Mouse (Mus musculus) yolk sac, embryonic 10.5 days (tissue): ENCODE results near the gene Nbl1.

Source experiments
- DNase-seq: peaks from one replicate; pipeline ENCODE4 v3.0.0-alpha.2; 2017; ENCODE audit warnings: low spot score

Nbl1 gene

DNA sequence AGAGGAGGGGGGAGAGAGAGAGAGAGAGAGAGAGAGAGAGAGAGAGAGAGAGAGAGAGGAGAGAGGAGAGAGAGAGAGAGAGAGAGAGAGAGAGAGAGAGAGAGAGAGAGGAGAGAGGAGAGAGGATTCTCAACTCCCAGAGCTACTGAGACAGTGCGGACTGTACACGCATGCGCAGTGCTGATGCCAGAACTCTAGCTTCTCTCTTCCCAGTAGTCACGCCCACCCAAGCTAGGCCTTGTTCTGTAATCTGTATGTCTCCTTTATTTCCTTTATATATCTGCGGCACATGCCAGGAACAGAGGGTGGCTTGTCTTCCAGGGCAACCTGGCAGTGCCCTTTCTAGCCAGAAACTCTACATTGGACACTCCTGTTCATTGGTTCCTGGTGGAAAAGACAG, 28.0 kb downstream of the Nbl1 start:
- no peak for DNase-seq

DNA sequence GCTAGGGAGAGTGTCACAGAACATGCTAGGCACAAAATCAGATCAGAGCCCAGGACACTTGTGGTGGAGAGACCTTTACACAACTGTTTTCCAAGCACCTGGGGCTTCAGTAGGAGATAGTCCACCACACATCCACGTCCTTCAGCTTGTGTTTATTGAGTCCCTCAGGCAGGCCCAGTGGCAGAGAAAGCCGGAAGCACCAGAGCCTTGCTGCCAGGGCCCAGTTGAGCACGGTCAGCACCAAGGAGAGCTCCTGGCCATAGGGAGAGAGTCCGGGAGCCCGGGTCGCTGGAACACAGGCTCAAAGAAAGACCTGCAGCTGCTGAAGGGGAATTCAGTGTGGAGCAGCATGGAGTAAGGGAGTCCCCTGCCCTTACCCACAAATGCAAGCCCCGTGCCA, 33.2 kb downstream of the Nbl1 start:
- DNase-seq: peak; percentile 59

DNA sequence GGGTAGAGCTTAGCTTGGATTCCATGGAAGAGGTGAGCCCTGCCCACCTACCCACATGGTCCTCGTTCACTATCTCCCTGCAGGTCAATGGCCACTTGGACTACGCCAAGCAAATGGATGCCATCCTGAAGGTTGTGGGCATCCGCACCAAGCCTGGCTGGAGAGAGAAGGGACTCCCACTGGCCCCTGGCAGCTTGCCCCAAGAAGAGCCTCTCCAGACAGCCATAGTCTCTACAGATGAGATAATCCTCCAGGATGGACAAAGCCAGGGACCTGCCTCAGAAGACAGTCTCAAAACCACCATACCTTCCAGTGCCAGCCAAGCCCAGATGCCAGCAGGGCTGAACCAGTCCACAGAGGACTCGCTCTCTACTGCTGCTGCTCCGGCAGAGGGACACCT, 34.8 kb downstream of the Nbl1 start:
- DNase-seq: no peak

DNA sequence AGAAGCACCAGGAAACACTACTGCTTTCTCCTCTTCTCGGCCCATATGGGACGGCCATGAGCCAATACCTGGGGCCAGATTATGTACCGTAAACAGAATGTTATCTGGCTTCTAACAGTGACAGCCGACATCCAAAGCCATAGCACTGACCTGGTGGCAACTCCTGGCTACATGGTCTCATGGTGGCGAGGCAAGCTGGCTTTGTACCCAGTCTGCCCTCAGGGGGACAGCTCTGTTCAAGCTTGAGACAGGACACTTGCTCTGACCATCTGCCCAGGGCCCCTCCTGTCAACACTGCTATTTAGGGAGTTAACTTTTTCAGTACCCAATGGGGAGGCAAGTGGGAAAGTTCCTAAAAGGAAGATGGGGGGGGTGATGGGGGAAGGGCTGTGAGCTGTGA, 35.5 kb downstream of the Nbl1 start:
- no peak for DNase-seq

DNA sequence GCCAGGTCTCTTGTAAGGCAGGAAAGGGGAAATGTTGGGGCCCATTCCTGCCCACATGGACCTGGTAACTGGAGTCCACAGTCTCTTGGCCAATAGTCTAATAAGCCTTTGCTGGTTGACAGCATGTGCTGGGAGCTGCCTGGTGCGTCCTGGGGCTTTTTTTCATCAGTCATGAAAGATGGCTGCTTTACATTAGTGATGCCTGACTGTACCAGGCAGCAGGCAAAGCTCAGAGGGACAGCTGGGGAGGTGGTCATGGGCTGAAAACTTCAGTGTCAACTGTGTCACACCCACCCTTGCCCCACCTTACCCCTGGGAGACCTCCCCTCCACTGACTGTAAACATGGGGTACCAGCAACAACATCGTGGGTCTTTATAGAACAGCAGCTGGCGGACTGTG, 37.0 kb downstream of the Nbl1 start:
- no peak for DNase-seq

DNA sequence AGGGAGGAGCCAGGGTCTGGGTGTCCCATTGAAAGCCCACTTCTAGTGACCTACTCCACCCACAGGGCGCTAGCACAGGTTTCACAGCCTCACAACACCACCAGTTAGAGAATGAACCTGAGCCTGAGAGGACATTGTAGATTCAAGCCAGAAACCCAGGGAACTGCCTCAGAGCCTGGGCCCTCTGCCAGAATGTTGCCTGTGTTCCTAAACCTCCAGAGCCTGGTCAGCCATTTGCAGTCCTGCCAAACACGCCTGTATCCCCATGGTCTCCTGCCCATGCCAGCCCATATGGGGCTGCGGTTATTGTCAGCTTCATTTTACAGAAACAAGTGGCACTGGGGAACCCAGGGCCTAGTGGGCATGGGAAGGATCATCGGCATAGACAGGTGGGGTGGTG, 37.5 kb downstream of the Nbl1 start:
- no peak for DNase-seq

DNA sequence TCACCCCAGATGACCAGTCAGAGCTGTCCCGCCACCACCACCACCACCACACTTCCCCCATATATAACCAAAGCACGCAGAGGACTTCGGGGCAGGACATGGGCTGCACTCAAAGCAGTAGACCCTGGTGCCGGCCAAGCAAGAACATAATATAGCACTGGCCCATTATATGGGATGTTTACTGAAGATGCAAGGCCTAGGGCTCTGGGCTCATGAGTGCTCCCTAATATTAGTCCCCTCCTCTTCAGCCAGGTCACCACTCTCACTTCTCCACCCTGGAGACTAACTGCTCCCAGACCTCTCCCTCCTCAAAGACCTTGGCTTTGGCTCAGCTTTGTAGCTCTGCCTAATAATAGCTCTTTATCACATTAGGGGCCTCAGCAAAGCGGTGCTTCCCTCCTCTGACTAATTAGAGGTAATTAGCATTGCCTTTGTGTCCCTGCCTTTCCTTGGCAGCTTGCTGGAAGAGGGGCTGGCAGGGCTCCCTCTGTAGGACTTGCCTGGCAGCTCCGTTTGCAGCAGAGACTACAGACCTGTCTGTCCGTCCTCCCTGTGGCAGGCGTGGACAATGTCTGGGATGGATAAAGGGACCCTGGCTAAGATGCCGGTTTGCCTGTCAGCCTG, 38.4 kb downstream of the Nbl1 start:
- DNase-seq: no peak

DNA sequence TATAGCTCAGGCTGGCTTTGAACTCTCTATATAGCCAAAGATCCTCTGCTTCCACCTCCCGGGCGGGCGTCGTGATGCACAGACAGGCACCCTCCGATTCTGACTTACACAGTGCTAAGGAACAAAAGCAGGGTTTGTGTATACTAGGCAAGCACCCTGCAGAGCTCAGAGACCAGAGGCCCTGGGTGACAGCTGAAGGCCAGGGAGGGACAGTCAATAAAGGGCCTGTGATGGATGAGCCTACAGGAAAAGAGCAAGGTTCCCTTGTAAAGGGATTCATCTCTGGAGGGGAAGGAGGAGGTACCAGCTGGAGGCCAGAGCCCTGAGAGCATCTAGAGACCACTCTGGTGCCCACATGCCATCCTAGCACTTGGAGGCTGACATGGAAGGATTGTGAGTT, 39.4 kb downstream of the Nbl1 start:
- DNase-seq: no peak

DNA sequence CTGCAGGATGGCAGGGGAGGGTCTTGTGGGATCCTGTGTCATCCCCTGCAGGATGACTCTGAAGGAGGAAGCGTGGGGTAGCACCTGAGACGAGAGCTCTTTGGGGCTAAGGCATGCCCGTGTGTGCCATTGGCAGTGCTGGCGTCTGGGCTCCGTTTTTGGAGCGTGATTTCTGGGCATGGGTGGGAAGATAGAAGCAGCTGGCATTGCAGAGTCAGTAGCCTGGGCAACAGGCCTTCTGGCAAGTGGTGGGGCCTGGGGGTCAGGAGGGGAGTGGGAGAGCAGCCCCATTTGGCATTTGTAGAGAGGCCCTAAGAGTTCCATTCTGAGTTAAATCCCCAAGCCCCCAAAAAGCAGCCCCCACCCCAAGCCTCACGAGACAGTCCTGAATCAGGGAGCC, 40.0 kb downstream of the Nbl1 start:
- DNase-seq: no peak

DNA sequence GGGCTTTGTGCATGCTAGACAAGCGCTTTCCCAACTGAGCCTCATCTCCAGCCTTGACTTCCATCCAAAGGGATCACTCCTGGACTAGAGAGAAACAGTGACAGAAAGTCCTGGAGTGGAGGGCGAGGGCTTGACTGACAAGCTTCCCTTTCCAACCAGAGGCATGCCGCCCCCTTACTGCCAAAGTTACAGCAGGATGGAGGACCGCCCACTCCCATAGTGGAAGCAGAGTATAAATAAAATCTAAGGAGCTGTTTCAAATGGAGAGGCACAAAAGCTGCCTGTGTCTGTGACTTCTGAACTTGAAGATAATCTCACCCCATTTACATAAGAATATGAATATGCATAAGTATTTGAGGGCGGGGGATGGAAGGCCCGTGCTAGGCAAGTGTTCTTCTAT, 44.3 kb downstream of the Nbl1 start:
- no peak for DNase-seq

DNA sequence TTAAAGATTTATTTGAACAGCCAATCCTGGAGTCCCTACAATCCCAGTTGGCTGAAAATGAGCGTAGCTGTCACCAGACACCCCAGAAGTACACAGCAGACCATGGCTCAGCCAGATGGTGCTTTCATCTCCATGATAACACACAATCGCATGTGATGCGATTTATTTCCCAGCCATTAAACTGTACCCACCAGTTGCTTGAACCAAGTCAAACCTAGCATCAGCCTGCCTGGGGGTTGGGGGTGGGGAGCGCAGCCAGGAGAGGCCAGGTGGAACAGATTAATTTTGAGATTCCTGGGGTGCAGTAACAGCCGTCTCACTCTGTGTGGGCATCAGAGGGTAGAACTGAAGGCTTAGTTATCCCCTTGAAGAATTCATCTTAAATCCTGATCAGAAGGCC, 46.4 kb downstream of the Nbl1 start:
- no peak for DNase-seq

DNA sequence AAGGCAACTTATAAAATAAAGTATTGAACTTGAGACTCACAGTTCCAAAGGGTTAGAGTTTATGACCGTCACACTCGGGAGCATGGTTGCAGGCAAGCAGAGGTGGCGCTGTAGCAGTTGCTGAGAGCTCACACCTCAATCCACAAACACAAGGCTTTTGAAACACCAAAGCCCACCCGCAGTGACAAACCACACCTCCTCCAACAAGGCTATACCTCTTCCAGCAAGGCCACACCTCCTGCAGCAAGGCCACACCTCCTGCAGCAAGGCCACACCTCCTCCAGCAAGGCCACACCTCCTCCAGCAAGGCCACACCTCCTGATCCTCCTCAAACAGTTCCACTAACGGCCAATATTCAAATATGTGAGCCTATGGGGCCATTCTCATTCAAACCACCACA, 48.2 kb downstream of the Nbl1 start:
- DNase-seq: no peak

DNA sequence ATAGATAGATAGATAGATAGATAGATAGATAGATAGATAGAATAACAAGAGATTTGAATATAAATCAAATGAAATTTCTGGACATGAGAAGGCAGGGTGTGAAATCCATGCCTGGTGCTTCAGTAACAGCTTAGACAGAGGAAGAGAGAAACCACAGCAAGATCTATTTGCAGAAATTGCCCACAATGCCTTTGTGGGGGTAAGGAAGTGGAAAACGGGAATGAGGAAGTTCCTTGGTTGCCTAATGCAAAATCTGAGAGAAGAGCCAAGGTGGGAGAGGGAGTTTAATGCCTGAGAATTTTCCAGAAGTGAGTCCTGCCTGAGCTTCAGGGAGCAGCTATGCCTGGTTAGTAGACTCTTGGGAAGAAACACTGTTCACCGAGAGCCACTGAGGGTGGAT, 49.2 kb downstream of the Nbl1 start:
- no peak for DNase-seq

DNA sequence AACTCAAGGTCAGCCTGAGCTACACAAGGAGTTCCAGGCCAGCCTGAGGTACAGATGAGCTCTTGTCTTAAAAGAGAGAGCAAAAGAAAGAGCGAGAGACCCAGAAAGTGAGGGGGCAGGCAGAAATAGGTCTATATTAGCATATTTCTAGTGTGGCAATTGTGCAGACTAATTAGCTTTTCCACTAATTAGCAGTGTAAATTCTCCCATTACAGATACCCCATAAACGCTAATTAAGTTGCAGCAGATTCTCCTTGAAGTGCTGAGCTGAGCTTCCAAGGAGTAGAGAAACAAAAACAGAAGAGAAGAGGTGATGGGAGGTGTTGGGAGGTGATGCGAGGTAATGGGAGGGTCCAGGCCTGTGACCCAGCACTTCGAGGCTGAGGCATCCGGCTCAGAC, 50.2 kb downstream of the Nbl1 start:
- no peak for DNase-seq

DNA sequence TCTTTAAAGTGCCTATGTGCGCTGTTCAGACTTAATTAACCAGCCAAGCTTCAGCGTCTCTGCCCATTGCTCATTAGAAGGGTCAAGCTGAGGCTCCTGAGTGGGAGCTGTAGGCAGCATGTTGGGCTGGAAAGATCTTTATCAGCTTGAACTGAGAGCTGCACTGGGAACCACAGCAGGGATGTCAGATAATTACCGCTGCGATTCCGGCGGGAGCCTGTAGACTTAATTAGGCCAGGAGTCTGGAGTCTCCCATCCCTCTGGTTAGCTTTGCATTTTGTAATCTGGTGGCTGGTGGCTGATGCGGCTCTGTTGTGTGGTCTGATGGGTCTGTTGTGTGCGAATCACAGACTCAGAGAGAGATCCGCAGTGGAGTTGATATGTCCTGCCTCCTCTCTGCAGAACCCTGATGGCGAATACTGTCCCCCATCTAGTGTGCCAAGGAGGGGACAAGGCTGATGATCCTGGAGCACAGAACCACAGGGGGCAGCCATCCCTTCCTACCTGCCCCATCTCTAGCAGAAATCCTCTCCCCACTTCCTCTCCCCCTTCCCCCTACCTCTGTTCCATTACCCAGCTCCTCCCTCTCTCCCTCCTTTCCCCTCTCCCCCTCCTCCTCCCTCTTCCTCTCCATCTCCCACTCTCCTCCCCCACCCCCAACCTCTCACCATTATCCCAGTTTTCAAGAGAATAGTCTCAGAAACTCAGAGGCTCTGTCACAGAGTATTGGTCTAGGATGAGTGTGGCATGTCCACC, 52.5 kb downstream of the Nbl1 start:
- no peak for DNase-seq

DNA sequence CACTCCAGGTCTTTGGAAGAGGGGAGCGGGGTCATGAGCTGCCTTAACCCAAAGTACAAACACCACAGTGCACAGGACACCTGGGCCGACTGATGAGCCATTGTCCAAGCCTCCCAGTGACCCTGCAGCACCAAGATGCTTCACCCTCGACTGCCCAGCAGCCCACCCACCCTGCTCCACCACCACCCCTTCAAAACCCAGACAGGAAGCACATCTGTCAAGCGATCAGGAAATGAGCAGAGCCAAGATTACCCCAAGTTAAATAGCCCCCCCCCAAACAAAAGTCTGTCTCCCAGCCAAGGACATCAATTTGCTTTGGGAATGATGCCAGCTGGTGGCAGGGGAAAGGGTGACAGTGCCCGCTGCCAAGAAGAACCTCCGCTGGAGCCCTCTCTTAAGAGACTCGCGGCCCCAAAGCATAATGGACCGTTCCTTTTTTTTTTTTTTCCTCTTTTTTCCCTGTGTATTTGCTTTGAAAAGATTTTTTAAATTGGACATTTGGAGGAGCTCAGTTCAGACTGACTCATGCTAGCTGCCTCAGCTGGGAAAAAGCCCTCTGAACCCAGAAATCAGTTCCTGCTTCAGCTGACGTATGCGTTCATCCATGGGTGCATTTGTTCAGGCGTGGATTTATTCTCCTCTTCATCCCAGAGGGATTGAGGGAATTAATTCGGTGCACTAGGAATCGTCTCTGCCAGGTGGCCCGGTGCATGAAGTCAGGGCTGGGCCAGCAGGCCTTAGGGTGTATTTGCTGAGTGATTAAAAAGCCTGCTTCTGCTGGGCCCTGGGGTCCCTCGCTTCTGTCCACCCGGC, 54.8 kb downstream of the Nbl1 start:
- DNase-seq: no peak

DNA sequence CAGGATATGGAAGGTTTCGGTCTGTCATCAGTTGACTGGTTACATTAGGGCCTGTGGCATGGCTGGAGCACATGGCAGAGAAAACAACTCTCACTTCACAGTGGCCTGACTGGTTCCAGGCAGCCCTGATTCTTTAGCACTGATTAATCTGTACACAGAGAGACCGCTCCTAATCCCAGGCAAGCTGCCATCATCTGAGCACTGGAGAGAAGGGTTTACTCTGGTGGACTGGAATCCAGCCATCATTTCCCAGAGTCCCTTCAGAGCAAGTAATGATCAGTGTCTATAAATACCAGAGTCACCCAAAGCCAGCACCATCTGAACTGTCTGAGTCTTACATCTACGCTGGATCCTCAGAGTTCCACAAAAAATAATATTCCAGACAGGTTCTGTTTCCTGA, 57.0 kb downstream of the Nbl1 start:
- DNase-seq: no peak

DNA sequence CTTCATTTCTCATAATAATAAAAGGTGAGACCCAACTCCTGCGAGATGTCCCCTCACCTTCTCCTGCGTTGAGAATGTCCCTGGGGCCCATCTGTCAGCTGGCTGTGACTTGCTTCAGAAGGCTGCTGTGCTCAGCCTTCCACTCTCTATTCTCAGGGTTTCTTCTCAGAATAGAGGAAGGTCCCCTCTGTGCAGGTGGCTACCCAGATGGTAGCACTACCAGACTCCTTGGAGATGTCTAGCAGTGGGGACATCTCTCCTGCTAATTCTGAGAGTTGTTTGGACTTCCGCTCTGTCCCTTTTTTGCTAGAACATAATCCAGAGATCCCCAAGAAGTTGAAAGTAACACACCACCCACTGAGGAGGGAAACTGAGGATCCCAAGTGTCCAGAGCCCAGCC, 57.9 kb downstream of the Nbl1 start:
- DNase-seq: no peak

DNA sequence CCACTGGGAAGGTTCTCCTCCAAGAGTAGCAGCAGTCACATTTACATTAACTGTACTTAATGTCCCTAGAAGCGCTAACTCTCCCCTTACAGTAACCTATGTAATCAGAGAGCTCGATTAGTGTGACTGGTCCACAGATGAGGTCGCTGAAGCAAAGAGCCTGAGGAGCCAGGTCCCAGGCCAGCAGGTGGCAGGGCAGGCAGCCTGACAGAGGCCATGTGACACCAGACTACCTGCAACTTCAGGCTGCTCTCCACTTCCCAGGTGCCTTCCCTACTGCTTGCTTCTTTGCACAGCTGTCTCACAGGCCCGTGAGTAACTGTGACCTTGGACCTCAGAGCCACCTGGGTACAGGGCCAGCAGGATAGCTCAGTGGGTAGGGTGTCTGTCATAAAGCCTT, 58.3 kb downstream of the Nbl1 start:
- no peak for DNase-seq

DNA sequence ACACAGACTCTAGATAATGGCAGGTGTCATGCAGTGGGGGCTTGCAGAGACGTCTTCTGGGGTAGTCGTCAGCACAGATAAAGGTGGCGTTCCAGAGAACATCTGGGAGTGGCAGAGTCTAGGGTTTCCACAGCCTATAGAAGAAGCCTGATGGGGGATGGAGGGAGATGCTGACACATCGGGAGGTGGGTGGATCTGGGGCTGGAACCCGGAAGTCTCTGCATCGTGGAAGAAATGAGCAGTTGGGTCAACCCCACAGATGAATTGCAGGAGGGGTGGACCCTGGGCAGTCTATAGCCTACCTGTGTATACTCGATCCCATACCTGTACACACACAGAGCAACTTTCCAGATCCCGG, 58.8 kb downstream of the Nbl1 start:
- DNase-seq: no peak

DNA sequence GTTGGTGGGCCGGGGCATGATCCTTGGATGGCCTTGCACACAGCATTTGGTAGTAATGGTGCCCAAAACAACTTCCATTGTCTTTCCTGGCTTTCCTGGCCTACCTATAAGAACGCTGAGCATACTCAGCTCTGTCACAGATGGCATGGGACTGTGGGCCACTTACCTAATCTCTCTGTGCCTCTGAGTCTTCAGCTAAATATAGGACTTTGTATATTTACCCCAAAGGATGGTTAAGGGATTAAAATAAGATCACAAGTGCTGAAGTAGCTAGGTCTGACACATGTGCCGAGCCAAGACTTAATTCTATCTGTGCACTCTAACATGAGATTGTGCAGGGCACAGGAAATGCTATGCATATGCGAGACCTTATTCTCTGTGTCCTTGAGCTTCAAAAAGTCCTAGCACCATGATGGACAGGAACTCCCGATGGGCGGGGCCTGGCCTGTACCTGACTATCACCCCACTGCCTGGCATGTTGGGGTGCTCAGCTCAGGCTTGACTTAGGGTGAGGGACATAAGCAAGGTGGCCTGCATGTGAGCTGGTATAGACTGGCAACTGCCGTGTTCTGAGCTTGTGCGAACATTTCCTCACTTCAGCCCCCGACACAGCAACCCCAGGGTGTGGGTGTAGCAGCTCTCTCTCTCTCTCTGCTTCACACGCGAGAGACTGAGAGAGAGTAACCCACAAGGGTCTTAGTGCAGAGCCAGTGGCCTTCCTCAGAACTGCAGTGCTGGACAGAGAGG, 59.4 kb downstream of the Nbl1 start:
- no peak for DNase-seq

DNA sequence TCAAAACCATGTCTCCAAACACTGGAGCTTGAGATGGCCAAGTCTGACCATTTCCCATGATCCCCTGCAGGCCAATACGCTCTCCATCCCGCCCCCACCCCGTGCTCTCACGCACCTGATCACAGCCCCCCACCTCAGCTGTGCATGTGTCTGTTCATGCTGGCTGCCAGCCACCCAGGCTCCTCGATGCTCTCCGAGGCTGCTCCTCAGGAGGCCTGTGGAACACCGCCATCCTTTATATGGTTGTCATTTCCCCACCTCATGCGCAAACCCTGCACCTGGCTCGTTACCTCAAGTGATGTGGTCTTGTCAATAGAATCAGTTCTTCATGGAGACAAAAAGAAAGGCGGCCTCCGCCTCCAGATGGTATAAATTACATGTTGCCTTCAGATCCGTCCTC, 60.3 kb downstream of the Nbl1 start:
- no peak for DNase-seq
